In the genomic region with DNA sequence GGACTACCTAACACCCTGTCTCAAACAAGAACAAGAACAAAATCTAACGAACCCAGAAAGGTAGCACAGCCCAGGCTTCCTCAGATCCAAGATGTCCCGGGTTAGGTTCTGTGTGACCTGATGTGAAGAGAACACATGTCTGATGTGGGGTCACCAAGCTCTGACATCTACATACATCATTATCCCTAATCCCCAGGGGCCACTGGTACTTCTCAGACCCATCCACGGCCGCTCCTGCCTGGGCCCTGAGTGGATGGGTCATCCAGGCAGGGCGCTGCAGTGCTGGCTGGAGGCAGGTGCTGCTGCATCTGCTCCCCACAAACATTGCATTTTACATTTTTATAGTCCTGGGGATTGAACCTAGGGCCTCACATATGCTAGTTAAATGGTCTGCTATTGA, we compare ENCODE assay signal across 10 mouse cellular contexts. TPM values are rescaled to one million over a fixed set of nuclear protein-coding genes. Genes with fewer than 3 reads are reported as not detected.
DNase-seq lines count a peak whose midpoint lies in the region; ATAC-seq and TF ChIP-seq lines count a peak whose summit lies in the region.
"Had no signal": no experiment of that assay in that cellular context is flagged by ENCODE, and none has a peak within 500 bp of the region (broad histone marks: within the 10 kb centered on the region; RNA-seq: fewer than 3 reads in every experiment).

No protein-coding gene starts in this region.

- H3K27ac ChIP-seq in heart, embryonic 10.5 days: peak overlapping the region; percentile 97
- peak overlapping the region; percentile 85; the same call in 1 of the 2 replicates for H3K27ac ChIP-seq in lung, embryonic 14.5 days (ENCODE audit: low read depth)
- peak overlapping the region; percentile 93 for H3K27ac ChIP-seq in embryonic facial prominence, embryonic 15.5 days (replicated peaks)
- H3K27ac ChIP-seq in liver, embryonic 16.5 days (ENCODE audit: low read length): peak overlapping the region; percentile 83
- H3K27ac ChIP-seq: neural tube, embryonic 12.5 days had no signal

- no peak overlapping the region for H3K9ac ChIP-seq in lung, embryonic 14.5 days
- H3K9ac ChIP-seq in embryonic facial prominence, embryonic 15.5 days: no peak overlapping the region
- H3K9ac ChIP-seq in liver, embryonic 16.5 days (ENCODE audit: low read depth, low read length): no peak overlapping the region
- H3K9ac ChIP-seq: neural tube, embryonic 12.5 days had no signal

- no peak for TF ChIP-seq CTCF in lung, embryonic 14.5 days (IDR thresholded peaks at IDR 0.05; ENCODE audit: low read depth)

- H3K36me3 ChIP-seq in heart, embryonic 10.5 days: peaks cover 8% of the 10 kb centered on the region
- peaks cover 3% of the 10 kb centered on the region; the same call in 1 of the 2 replicates for H3K36me3 ChIP-seq in lung, embryonic 14.5 days (ENCODE audit: insufficient read depth)
- H3K36me3 ChIP-seq in embryonic facial prominence, embryonic 15.5 days: no peaks in the 10 kb centered on the region
- no peaks in the 10 kb centered on the region for H3K36me3 ChIP-seq in liver, embryonic 16.5 days (ENCODE audit: control insufficient read depth, insufficient read depth)
- H3K36me3 ChIP-seq: neural tube, embryonic 12.5 days had no signal

- no peak for DNase-seq in heart, embryonic 10.5 days (ENCODE audit: low spot score)
- no peak for DNase-seq in heart, postnatal 4 days
- DNase-seq in lung, embryonic 14.5 days: no peak
- DNase-seq in lung, adult 18-20 months: no peak
- DNase-seq in urinary bladder, postnatal 14 days (ENCODE audit: low spot score): no peak
- no peak for DNase-seq in left cerebral cortex, adult 18-20 months (ENCODE audit: low spot score in 2 of 2)
- DNase-seq: thymus, adult 2 months had no signal

- no peaks in the 10 kb centered on the region for H3K9me3 ChIP-seq in heart, embryonic 10.5 days
- no peaks in the 10 kb centered on the region for H3K9me3 ChIP-seq in lung, embryonic 14.5 days (ENCODE audit: low read depth, low read length)
- H3K9me3 ChIP-seq in embryonic facial prominence, embryonic 15.5 days (replicated peaks): no peaks in the 10 kb centered on the region
- no peaks in the 10 kb centered on the region for H3K9me3 ChIP-seq in liver, embryonic 16.5 days (replicated peaks; ENCODE audit: control insufficient read depth, low read length)
- H3K9me3 ChIP-seq: neural tube, embryonic 12.5 days had no signal

- no peak overlapping the region for H3K4me2 ChIP-seq in lung, embryonic 14.5 days
- no peak overlapping the region for H3K4me2 ChIP-seq in embryonic facial prominence, embryonic 15.5 days (replicated peaks)
- H3K4me2 ChIP-seq in liver, embryonic 16.5 days (ENCODE audit: low read depth, low read length): no peak overlapping the region

- peaks cover 73% of the 10 kb centered on the region for H3K4me1 ChIP-seq in heart, embryonic 10.5 days
- peaks cover 38% of the 10 kb centered on the region for H3K4me1 ChIP-seq in lung, embryonic 14.5 days (ENCODE audit: insufficient read depth)
- peaks cover 55% of the 10 kb centered on the region for H3K4me1 ChIP-seq in embryonic facial prominence, embryonic 15.5 days
- H3K4me1 ChIP-seq in liver, embryonic 16.5 days (ENCODE audit: control insufficient read depth, low read depth, low read length): peaks cover 65% of the 10 kb centered on the region

- no peak for ATAC-seq in lung, embryonic 14.5 days (ENCODE audit: insufficient read depth)
- no peak for ATAC-seq in embryonic facial prominence, embryonic 15.5 days (ENCODE audit: insufficient number of reproducible peaks, low FRiP score, low TSS enrichment, low read depth)
- ATAC-seq in liver, embryonic 16.5 days (ENCODE audit: low read depth): no peak

- WGBS in heart, embryonic 10.5 days: 75% methylated on average over 5 of the region's 5 CpGs
- 64% methylated on average over 5 of the region's 5 CpGs for WGBS in lung, embryonic 14.5 days
- WGBS in embryonic facial prominence, embryonic 15.5 days: 63% methylated on average over 5 of the region's 5 CpGs
- 61% methylated on average over 5 of the region's 5 CpGs for WGBS in liver, embryonic 16.5 days (ENCODE audit: insufficient replicate concordance)

- H3K4me3 ChIP-seq in heart, embryonic 10.5 days: no peak overlapping the region; the same call in 1 of the 2 replicates
- H3K4me3 ChIP-seq in lung, embryonic 14.5 days (ENCODE audit: low read depth, low read length): no peak overlapping the region
- no peak overlapping the region for H3K4me3 ChIP-seq in embryonic facial prominence, embryonic 15.5 days (replicated peaks)
- H3K4me3 ChIP-seq in liver, embryonic 16.5 days (ENCODE audit: low read depth, low read length): no peak overlapping the region
- H3K4me3 ChIP-seq: neural tube, embryonic 12.5 days had no signal

- no peaks in the 10 kb centered on the region for H3K27me3 ChIP-seq in heart, embryonic 10.5 days (ENCODE audit: insufficient read depth, poor library complexity, severe bottlenecking)
- H3K27me3 ChIP-seq in lung, embryonic 14.5 days (ENCODE audit: insufficient read depth, low read length): no peaks in the 10 kb centered on the region
- H3K27me3 ChIP-seq in embryonic facial prominence, embryonic 15.5 days: no peaks in the 10 kb centered on the region
- H3K27me3 ChIP-seq in liver, embryonic 16.5 days (ENCODE audit: control insufficient read depth, insufficient read depth, low read depth, low read length): peaks cover 6% of the 10 kb centered on the region
- H3K27me3 ChIP-seq: neural tube, embryonic 12.5 days had no signal

RNA-seq across cellular contexts. Expression of a gene that starts 4.4 kb away (rescaled TPM):
- polyA plus RNA-seq in heart, embryonic 10.5 days (2016; fragmentation: Nextera tagmentation; extraction: Ambion mirVana): 92.5 and 124 TPM in 2 replicates
- 10 to 100 TPM; 71.8 to 76.6 TPM for total RNA-seq in heart, postnatal 4 days (2021)
- polyA plus RNA-seq in lung, embryonic 14.5 days (2014; fragmentation: Nextera tagmentation; extraction: Ambion mirVana): 122 and 123 TPM in 2 replicates
- polyA plus RNA-seq in embryonic facial prominence, embryonic 15.5 days (2015; fragmentation: Nextera tagmentation; extraction: Ambion mirVana): 142 and 160 TPM in 2 replicates
- 18.1 and 18.8 TPM in 2 replicates for polyA plus RNA-seq in liver, embryonic 16.5 days (2015; fragmentation: Nextera tagmentation; extraction: Ambion mirVana)
- total RNA-seq in left cerebral cortex, adult 18-20 months (2021): 10 to 100 TPM; 20.6 to 27.2 TPM

RNA-seq across cellular contexts. Expression of a gene that starts 13.5 kb away (rescaled TPM):
- 18.8 and 21.1 TPM in 2 replicates for polyA plus RNA-seq in heart, embryonic 10.5 days (2016; fragmentation: Nextera tagmentation; extraction: Ambion mirVana)
- 10 to 100 TPM; 13.7 to 15.1 TPM for total RNA-seq in heart, postnatal 4 days (2021)
- polyA plus RNA-seq in lung, embryonic 14.5 days (2014; fragmentation: Nextera tagmentation; extraction: Ambion mirVana): 51.4 and 59.6 TPM in 2 replicates
- polyA plus RNA-seq in embryonic facial prominence, embryonic 15.5 days (2015; fragmentation: Nextera tagmentation; extraction: Ambion mirVana): 37.7 and 37.9 TPM in 2 replicates
- 0.95 and 1.4 TPM in 2 replicates for polyA plus RNA-seq in liver, embryonic 16.5 days (2015; fragmentation: Nextera tagmentation; extraction: Ambion mirVana)
- total RNA-seq in left cerebral cortex, adult 18-20 months (2021): 1 to 10 TPM; 2.7 to 2.8 TPM

RNA-seq across cellular contexts. Expression of a gene that starts 53.7 kb away (rescaled TPM):
- 28.0 and 33.2 TPM in 2 replicates for polyA plus RNA-seq in heart, embryonic 10.5 days (2016; fragmentation: Nextera tagmentation; extraction: Ambion mirVana)
- total RNA-seq in heart, postnatal 4 days (2021): 10 to 100 TPM; 19.9 to 20.2 TPM
- 28.5 and 32.7 TPM in 2 replicates for polyA plus RNA-seq in lung, embryonic 14.5 days (2014; fragmentation: Nextera tagmentation; extraction: Ambion mirVana)
- polyA plus RNA-seq in embryonic facial prominence, embryonic 15.5 days (2015; fragmentation: Nextera tagmentation; extraction: Ambion mirVana): 24.7 and 27.3 TPM in 2 replicates
- 10.2 and 11.1 TPM in 2 replicates for polyA plus RNA-seq in liver, embryonic 16.5 days (2015; fragmentation: Nextera tagmentation; extraction: Ambion mirVana)
- 10 to 100 TPM; 14.1 to 17.5 TPM for total RNA-seq in left cerebral cortex, adult 18-20 months (2021)
